Mouse (Mus musculus): ENCODE data around the gene Ank2. TPM values are rescaled to one million over a fixed set of nuclear protein-coding genes. Genes with fewer than 3 reads are reported as not detected.

Ank2 gene
- total and polyA plus RNA-seq, 2 experiments = 1.2 to 5.6 TPM

DNA sequence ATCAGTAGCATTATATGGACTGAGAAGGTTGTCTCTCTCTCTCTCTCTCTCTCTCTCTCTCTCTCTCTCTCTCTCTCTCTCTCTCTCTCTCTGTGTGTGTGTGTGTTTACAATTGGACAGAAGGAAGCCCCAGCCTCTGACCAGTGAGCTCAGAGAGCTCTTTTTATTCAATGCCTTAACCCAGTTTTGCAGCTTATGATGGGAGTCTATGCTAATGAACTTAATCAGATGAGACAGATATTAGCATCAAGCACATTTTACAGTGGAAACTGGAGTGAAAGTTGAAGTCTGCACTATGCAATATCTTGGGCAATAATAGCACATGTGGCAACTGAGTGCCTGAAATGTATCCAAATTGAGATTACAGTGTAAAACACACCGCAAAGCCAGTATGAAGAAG is 16.1 kb upstream of the Ank2 start:
- Histone ChIP-seq H3K27ac (replicated peaks; ENCODE audit: insufficient read depth, low read depth, low read length) (no peak overlapping the region), H3K9ac (ENCODE audit: low read depth, low read length) (no peak overlapping the region), H3K36me3 (ENCODE audit: control insufficient read depth, insufficient read depth, low read length) (no peaks in the 10 kb centered on the region), H3K4me3 (ENCODE audit: insufficient read depth, low read depth, low read length) (no peak overlapping the region), H3K79me2 (ENCODE audit: control insufficient read depth, insufficient read depth, low read length) (no peaks in the 10 kb centered on the region), H3K4me1 (ENCODE audit: control insufficient read depth, insufficient read depth, low read length) (no peaks in the 10 kb centered on the region), H3K27me3 (ENCODE audit: control insufficient read depth, insufficient read depth, low read length) (no peaks in the 10 kb centered on the region)
- TF ChIP-seq POLR2A (IDR thresholded peaks at IDR 0.05; ENCODE audit: extremely low read depth, insufficient read depth, low read length) (no peak), CTCF (IDR thresholded peaks at IDR 0.05; ENCODE audit: low read depth, low read length) (no peak)
- no peak for DNase-seq (ENCODE audit: extremely low read depth, low read depth, low spot score)
- 93% methylated on average over 1 of the region's 1 CpGs for WGBS

DNA sequence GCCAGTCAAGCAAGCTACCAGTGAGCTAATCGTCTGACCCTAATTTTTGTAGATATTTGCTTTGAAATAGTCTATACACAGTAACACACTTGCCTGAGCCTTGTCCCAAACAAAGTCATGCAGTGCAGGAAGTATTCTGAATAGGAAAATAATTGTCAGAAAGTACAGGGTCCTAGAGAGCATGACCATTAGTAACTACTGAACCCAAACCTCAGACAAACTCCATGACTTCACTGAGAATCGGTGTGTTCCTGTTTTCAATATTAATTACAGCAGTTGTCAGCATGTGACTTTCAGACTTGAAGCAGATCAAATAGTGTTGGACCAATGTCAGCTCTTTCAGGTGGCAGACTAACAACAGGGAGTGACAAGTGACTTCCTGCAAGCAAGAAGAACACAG is 14.5 kb upstream of the Ank2 start:
- Histone ChIP-seq H3K4me1 (ENCODE audit: control insufficient read depth, insufficient read depth, low read length) (no peaks in the 10 kb centered on the region), H3K27me3 (ENCODE audit: control insufficient read depth, insufficient read depth, low read length) (no peaks in the 10 kb centered on the region), H3K9ac (ENCODE audit: low read depth, low read length) (no peak overlapping the region), H3K27ac (replicated peaks; ENCODE audit: insufficient read depth, low read depth, low read length) (no peak overlapping the region), H3K79me2 (ENCODE audit: control insufficient read depth, insufficient read depth, low read length) (no peaks in the 10 kb centered on the region), H3K36me3 (ENCODE audit: control insufficient read depth, insufficient read depth, low read length) (no peaks in the 10 kb centered on the region), H3K4me3 (ENCODE audit: insufficient read depth, low read depth, low read length) (no peak overlapping the region)
- 81% methylated on average over 2 of the region's 2 CpGs for WGBS
- no peak for DNase-seq (ENCODE audit: extremely low read depth, low read depth, low spot score)
- no peak for TF ChIP-seq CTCF (IDR thresholded peaks at IDR 0.05; ENCODE audit: low read depth, low read length)
- no peak for TF ChIP-seq POLR2A (IDR thresholded peaks at IDR 0.05; ENCODE audit: extremely low read depth, insufficient read depth, low read length)

DNA sequence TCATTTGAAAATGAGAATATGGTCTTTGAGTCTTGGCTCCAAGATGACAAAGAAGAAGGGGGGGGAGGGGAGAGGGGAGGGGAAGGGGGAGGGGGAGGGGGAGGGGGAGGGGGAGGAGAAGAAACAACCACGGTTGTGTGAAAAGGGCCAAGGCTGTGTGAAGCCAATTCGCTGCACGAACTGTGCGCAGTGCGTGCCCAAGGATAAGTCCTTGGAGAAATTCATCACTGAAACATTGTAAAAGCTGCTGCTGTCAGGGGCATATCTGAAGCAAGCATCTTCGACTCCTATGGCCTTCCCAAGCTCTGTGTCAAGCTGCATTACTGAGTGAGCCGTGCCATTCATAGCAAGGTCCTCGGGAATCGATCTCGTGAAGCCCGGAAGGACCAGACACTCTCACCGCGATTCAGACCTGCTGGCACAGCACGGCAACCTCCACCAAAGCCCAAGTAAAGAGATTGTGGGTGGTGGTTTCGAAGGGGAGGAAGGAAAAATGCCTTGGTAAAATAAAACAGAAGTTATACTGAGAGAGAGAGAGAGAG is 13.7 kb upstream of the Ank2 start:
- Histone ChIP-seq H3K27ac (replicated peaks; ENCODE audit: insufficient read depth, low read depth, low read length) (no peak overlapping the region), H3K4me1 (ENCODE audit: control insufficient read depth, insufficient read depth, low read length) (no peaks in the 10 kb centered on the region), H3K4me3 (ENCODE audit: insufficient read depth, low read depth, low read length) (no peak overlapping the region), H3K27me3 (ENCODE audit: control insufficient read depth, insufficient read depth, low read length) (no peaks in the 10 kb centered on the region), H3K36me3 (ENCODE audit: control insufficient read depth, insufficient read depth, low read length) (no peaks in the 10 kb centered on the region), H3K9ac (ENCODE audit: low read depth, low read length) (no peak overlapping the region), H3K79me2 (ENCODE audit: control insufficient read depth, insufficient read depth, low read length) (no peaks in the 10 kb centered on the region)
- TF ChIP-seq CTCF (IDR thresholded peaks at IDR 0.05; ENCODE audit: low read depth, low read length) = no peak
- TF ChIP-seq POLR2A (IDR thresholded peaks at IDR 0.05; ENCODE audit: extremely low read depth, insufficient read depth, low read length) = no peak
- 81% methylated on average over 15 of the region's 15 CpGs for WGBS
- no peak for DNase-seq (ENCODE audit: extremely low read depth, low read depth, low spot score)

DNA sequence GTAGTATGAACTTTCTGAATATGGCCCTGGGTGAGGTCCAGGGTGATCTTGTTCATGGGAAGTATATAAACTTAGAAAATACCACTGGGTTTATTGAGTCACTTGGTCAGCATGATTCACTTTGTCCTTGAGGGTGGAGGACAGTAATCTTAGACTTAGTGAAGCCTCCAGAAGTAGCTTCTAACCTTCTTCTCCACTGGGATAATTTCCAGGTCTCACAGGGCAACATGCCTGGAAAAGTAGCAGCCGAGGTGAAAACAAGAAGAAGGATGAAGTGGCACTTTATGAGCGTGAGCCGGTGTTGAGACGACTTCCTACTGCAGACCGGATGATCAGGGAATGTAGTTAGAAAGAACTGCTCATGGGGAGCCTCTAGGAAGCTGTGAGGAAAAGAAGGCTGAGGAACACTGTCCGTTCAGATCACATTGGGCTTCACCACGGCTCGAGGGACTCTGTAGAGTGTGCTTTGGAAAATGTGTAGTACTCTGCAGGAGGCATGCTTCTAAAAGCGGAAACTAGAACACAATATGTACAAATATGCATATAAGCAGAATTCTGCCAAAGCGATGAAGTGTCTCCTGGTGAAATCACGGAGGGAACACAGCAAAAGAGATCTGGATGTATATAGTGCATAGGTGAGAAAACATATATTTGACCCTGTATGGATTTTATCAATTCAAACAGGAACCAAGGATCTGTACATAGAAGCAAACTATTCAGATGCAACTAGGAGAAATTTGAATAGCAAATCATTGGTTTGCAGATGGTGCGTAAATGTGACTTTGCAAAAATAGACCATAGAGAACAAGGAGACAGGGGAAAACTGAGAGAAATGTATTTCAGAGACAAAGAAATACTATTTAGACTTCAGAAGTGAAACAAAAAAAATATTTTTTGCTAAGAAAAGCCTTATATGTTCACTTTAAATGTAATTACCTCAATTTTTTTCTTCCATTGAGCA is 12.9 kb upstream of the Ank2 start:
- Histone ChIP-seq H3K27me3 (ENCODE audit: control insufficient read depth, insufficient read depth, low read length) (no peaks in the 10 kb centered on the region), H3K4me1 (ENCODE audit: control insufficient read depth, insufficient read depth, low read length) (no peaks in the 10 kb centered on the region), H3K36me3 (ENCODE audit: control insufficient read depth, insufficient read depth, low read length) (no peaks in the 10 kb centered on the region), H3K9ac (ENCODE audit: low read depth, low read length) (no peak overlapping the region), H3K27ac (replicated peaks; ENCODE audit: insufficient read depth, low read depth, low read length) (no peak overlapping the region), H3K79me2 (ENCODE audit: control insufficient read depth, insufficient read depth, low read length) (no peaks in the 10 kb centered on the region), H3K4me3 (ENCODE audit: insufficient read depth, low read depth, low read length) (no peak overlapping the region)
- 79% methylated on average over 12 of the region's 12 CpGs for WGBS
- no peak for TF ChIP-seq POLR2A (IDR thresholded peaks at IDR 0.05; ENCODE audit: extremely low read depth, insufficient read depth, low read length)
- no peak for TF ChIP-seq CTCF (IDR thresholded peaks at IDR 0.05; ENCODE audit: low read depth, low read length)
- DNase-seq (ENCODE audit: extremely low read depth, low read depth, low spot score) = no peak

DNA sequence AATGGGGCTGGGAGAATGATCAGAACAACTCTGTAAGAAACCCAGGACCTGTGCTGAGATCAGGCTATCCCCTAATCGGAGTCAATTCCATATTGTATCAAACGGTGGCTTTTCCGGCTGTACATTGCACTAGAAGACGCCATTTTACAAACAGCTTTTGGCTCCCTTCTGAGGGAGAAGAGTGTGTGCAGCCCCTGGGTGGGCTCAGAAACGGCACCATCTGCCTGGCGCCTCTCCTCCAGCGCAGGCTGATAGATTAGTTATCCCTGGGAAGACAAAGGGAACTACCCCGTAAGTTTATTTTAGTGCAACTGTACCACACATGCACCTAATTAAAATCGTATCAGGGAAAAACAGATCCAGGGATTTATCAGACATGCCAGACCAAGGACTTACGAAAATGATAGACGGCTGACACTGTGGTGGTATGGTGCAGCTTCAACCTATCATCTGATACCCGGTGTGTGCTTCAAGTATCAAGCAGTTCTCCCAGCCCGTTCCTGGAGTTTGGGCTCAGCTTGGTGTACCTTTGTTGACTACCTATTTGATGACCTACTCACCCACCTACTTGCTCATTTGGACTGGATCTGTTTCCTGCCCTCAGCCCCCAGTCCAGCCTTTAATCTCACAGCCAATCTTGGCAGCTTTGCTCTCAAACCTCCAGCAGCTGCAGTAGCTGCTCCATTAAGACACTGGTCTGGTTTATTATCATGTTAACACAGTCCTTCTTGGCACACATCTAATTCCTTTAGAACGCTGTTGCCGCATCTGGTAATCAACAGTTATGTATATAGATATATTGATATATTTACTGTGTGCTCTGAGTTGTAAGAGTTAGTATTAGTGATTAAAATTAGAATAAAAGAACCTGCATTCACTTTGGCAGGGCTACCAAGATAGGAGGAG is 9.0 kb upstream of the Ank2 start:
- no peak for TF ChIP-seq CTCF (IDR thresholded peaks at IDR 0.05; ENCODE audit: low read depth, low read length)

More for the DNA sequence above, 9.0 kb upstream of the Ank2 start:
- DNase-seq (ENCODE audit: extremely low read depth, low read depth, low spot score) = no peak
- H3K79me2 ChIP-seq (ENCODE audit: control insufficient read depth, insufficient read depth, low read length) = no peaks in the 10 kb centered on the region
- no peaks in the 10 kb centered on the region for H3K27me3 ChIP-seq (ENCODE audit: control insufficient read depth, insufficient read depth, low read length)
- no peak overlapping the region for H3K9ac ChIP-seq (ENCODE audit: low read depth, low read length)
- H3K36me3 ChIP-seq (ENCODE audit: control insufficient read depth, insufficient read depth, low read length) = no peaks in the 10 kb centered on the region
- H3K4me3 ChIP-seq (ENCODE audit: insufficient read depth, low read depth, low read length) = no peak overlapping the region
- H3K27ac ChIP-seq (replicated peaks; ENCODE audit: insufficient read depth, low read depth, low read length) = no peak overlapping the region
- WGBS = 83% methylated on average over 15 of the region's 15 CpGs
- H3K4me1 ChIP-seq (ENCODE audit: control insufficient read depth, insufficient read depth, low read length) = no peaks in the 10 kb centered on the region

Measured in liver, adult 2 months (tissue).